Mouse (Mus musculus) small intestine, adult 2 months (tissue): ENCODE results near the gene Akr1c19. TPM values are rescaled to one million over a fixed set of nuclear protein-coding genes. Genes with fewer than 3 reads are reported as not detected.
"Not testable (repeated sequence)": the region's sequence is repeated elsewhere in the genome, so short reads cannot be mapped to it uniquely, and the experiment has no call there.

Experiments
- H3K27ac ChIP-seq: fragments of 200-500 bp; 2 replicates; pipeline ENCODE4 v1.5.1; 2012; ENCODE audit warnings: low read depth, low read length, control low read depth, inconsistent platforms; ENCODE audit not compliant: insufficient read depth
- H3K27me3 ChIP-seq: fragments of 200-500 bp; 2 replicates; pipeline ENCODE4 v1.6.1; 2012; ENCODE audit warnings: mild to moderate bottlenecking, moderate library complexity, low read length, inconsistent platforms; ENCODE audit not compliant: control insufficient read depth, insufficient read depth
- H3K36me3 ChIP-seq: fragments of 200-500 bp; 2 replicates; pipeline ENCODE4 v1.6.1; 2012; ENCODE audit warnings: mild to moderate bottlenecking, low read length, control low read depth, inconsistent platforms; ENCODE audit not compliant: control insufficient read depth, insufficient read depth
- H3K4me1 ChIP-seq: fragments of 200-500 bp; 2 replicates; pipeline ENCODE4 v1.6.1; 2012; ENCODE audit warnings: low read length, inconsistent platforms, mixed read lengths; ENCODE audit not compliant: control insufficient read depth, insufficient read depth, insufficient read length
- H3K4me3 ChIP-seq: fragments of 200-500 bp; 2 replicates; pipeline ENCODE4 v1.5.1; 2012; ENCODE audit warnings: low read depth, mild to moderate bottlenecking, control low read depth, inconsistent platforms, low read length, moderate library complexity
- CTCF ChIP-seq: fragments of 200-500 bp; IDR thresholded peaks from 2 replicates; pipeline ENCODE4 v1.5.1; 2012; ENCODE audit warnings: low read depth, mild to moderate bottlenecking, control low read depth, inconsistent platforms, low read length, moderate library complexity, mixed read lengths; ENCODE audit not compliant: insufficient replicate concordance, insufficient read length; ENCODE audit errors: extremely low read depth
- POLR2A ChIP-seq: fragments of 200-500 bp; IDR thresholded peaks from 2 replicates; pipeline ENCODE4 v1.6.1; 2012; ENCODE audit warnings: low read depth, mild to moderate bottlenecking, control low read depth, inconsistent platforms, low read length, moderate library complexity
- WGBS: fragments of 180-500 bp; shearing (Covaris S2); methylation state at CpG from one replicate; pipeline ENCODE4 v1.1.7; 2018; 5-methylcytosine and 5-hydroxymethylcytosine counted together
- polyA plus RNA-seq: library from polyadenylated mRNA; depleted of rRNA; stranded (reverse); fragments of >200 nt; gene quantifications from 2 replicates; pipeline ENCODE4 v1.2.3, GENCODE M21; 2012; rRNA removed

Gene Akr1c19
- 2.0 and 2.8 TPM in 2 replicates for polyA plus RNA-seq

DNA sequence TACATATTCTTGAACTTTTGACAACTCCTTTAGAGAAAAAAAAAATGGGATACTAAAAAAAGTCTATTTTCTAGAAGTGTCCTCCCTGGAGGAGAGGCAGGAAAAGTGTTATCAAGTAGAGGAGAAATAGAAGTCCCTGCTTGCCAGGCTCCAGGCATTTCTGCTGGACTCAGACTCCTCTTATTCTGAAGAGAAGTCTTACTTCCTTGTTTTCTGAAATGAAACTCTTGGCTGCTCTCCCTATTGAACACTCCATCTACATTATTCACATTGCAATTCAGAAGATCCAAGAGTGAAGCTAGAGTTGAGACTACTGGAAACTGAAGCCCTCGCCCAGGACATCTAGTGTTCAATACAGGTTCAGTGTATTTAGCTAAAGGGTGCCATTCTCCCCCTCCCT lies at the start of gene Akr1c19:
Gene Akr1c19 (plus strand): TSS at position 260 of the 400 bp plus-strand sequence.
- no peaks in the 10 kb centered on the region for H3K36me3 ChIP-seq
- H3K27ac ChIP-seq: no peak within 1 kb of the TSS
- no peak within 1 kb of the TSS for H3K4me3 ChIP-seq
- no peak for TF ChIP-seq CTCF
- no peak for TF ChIP-seq POLR2A
- H3K4me1 ChIP-seq: peaks cover 9% of the 10 kb centered on the region; the same call in 1 of the 2 replicates
- H3K27me3 ChIP-seq: no peaks in the 10 kb centered on the region
- WGBS: 69% methylated on average over 1 of the region's 1 CpGs

DNA sequence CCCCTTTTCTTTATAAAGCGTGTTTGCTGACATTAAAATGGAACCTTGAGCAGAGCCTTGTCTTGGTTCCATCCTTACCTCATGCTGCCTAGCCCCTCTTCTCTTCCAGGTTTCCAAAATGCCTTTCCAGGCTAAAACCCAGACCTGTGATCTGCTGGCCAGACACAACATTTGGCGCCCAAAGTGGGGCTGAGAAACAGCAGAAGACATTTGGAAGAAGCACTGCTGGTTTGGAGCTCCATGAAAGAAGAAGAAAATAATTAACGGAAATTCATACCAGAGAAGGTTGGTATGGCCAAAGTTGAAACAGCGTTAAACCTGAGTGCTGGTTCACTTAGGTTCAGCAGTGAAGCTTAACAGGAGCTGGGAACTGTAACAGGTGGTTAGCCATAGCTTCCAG lies 47.2 kb upstream of the Akr1c19 start:
- H3K27me3 ChIP-seq, H3K36me3 ChIP-seq, H3K27ac ChIP-seq, H3K4me3 ChIP-seq, H3K4me1 ChIP-seq: not testable (repeated sequence)
- 96% methylated on average over 4 of the region's 4 CpGs for WGBS

DNA sequence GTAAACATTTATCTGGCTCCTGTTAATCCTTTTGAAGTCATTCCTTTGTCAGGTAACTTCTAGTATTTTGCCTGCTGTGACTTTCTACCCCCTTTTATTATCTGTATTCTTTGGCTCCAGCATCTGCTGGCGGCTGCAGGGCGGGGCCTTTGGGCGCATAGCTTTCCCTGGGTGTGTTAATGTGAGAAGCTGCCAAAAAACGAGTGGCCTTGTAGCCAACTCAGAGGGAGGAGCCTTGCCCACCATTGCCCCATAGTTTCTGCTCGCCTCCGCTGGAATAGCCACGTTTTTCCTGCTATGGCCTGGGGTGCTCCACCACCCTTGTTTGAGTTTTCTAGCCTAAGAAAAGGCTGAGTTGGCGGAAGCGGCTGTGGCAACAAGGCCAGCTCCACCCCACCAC lies 45.4 kb upstream of the Akr1c19 start:
- no peak for TF ChIP-seq CTCF
- TF ChIP-seq POLR2A: no peak
- WGBS: 55% methylated on average over 9 of the region's 9 CpGs
- no peak overlapping the region for H3K27ac ChIP-seq

DNA sequence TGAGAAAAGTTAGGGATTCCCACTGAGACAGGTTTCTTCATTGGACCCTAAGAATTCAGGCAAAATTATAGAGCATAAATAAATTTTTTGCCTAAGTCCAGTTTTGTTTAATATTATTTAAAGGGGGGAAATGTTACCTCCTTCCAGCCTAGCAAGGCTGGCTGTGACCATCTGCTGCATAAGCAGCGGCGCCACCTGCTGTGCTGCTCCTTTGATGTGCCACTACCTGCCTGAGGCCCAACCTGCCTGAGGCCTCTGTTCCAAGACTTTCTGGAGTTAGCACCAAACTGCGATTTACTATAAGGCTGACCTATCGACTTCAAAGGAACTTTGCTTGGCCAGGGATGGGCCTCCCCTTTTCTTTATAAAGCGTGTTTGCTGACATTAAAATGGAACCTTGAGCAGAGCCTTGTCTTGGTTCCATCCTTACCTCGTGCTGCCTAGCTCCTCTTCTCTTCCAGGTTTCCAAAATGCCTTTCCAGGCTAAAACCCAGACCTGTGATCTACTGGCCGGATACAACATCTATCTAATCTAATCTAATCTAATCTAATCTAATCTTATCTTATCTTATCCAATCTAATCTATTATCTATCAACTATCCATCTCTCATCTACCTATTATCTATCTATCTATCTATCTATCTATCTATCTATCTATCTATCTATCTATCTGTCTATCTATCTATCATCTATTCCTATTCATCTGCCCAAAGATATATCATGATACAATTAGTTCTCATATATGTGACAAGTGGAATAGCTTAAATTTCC lies 41.7 kb upstream of the Akr1c19 start:
- not testable (repeated sequence) for H3K4me1 ChIP-seq, H3K27me3 ChIP-seq, H3K4me3 ChIP-seq, H3K36me3 ChIP-seq, H3K27ac ChIP-seq
- 54% methylated on average over 7 of the region's 7 CpGs for WGBS
- peak; percentile 12; the same call in 1 of the 2 replicates for TF ChIP-seq CTCF

More for the DNA sequence above, 45.4 kb upstream of the Akr1c19 start:
- H3K4me3 ChIP-seq: no peak overlapping the region
- H3K4me1 ChIP-seq: no peaks in the 10 kb centered on the region
- H3K27me3 ChIP-seq: no peaks in the 10 kb centered on the region
- H3K36me3 ChIP-seq: no peaks in the 10 kb centered on the region

DNA sequence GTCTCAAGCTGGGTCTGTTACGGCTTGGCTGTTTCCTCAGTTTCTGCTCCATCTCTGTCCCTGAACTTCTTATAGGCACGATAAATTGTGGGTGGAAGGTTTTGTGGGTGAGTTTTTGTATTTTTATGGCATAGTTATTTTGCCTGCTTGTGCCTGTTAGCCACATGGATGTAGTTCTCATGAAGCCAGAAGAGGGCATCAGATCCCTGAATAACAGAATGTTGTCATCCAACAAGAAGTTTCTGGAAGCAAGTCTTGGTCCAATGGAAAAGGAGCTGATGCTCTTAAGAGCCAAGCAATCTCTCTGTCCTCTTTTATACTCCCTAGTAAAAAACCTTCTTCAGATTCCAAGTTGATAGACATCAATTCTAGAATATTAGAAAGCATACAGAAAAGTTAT lies 40.3 kb upstream of the Akr1c19 start:
- Histone ChIP-seq H3K4me3 (no peak overlapping the region), H3K4me1 (no peaks in the 10 kb centered on the region; the same call in 1 of the 2 replicates), H3K36me3 (no peaks in the 10 kb centered on the region), H3K27ac (no peak overlapping the region), H3K27me3 (no peaks in the 10 kb centered on the region)
- TF ChIP-seq CTCF (no peak), POLR2A (no peak)
- WGBS: 73% methylated on average over 2 of the region's 2 CpGs

DNA sequence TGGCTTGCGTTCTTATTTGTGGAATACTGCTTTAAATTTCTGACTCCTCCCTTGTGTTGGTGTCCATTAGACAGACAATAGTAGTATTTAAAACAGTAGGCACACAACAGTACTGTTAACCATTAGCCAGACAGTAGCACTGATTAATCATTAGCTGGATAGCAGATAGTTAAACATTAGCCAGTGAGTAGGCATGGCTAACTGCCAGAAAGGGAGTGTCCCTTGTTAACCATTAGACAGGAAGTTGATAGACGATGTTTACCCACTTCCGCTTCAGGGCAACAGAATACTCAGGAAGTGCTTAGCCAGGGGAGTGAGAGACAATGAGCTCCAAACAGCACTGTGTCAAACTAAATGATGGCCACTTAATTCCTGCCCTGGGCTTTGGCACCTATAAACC lies 37.6 kb upstream of the Akr1c19 start, which contains the start of gene Akr1c13:
Gene Akr1c13 (plus strand): TSS at position 247 of the 400 bp plus-strand sequence.
- WGBS: 14% methylated on average over 3 of the region's 3 CpGs
- Histone ChIP-seq H3K4me3 (no peak within 1 kb of the TSS), H3K27ac (peak within 1 kb of the TSS; percentile 60), H3K36me3 (peaks cover 3% of the 10 kb centered on the region; the same call in 1 of the 2 replicates), H3K4me1 (no peaks in the 10 kb centered on the region; the same call in 1 of the 2 replicates), H3K27me3 (no peaks in the 10 kb centered on the region)
- TF ChIP-seq POLR2A (no peak), CTCF (no peak)

DNA sequence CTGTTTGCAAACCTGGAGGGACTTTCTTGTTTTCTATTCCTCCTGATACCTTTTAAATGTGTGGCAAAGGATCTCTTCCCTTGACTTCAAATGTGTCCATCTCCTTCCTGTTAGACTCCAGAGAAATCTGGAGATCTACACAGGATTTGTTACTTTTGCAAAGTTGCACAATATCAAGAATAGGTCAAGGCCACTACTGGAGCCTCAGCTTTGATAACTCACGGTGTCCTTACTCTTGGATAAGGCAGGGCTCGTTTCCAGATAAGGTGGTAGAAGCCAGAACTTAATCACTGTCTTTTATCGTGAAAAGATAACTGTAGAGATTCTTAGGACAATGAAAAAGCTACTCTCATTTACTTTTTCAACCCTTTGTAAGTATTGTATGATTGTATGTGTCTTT lies 36.0 kb upstream of the Akr1c19 start:
- TF ChIP-seq CTCF: no peak
- no peak for TF ChIP-seq POLR2A
- Histone ChIP-seq H3K27ac (no peak overlapping the region), H3K27me3 (no peaks in the 10 kb centered on the region), H3K4me3 (no peak overlapping the region), H3K4me1 (no peaks in the 10 kb centered on the region; the same call in 1 of the 2 replicates), H3K36me3 (peaks cover 11% of the 10 kb centered on the region)
- WGBS: 21% methylated on average over 3 of the region's 3 CpGs
